Mouse (Mus musculus) olfactory bulb, adult 2 months (tissue): ENCODE measurements around the gene Stk11.
A peak's percentile ranks its signal among the peaks of the same experiment; 100 is the strongest.

ENCODE experiments used
- CTCF ChIP-seq: fragments of 200-500 bp; IDR thresholded peaks from 2 replicates; pipeline ENCODE4 v1.5.1; 2012; ENCODE audit warnings: low read depth, mild to moderate bottlenecking, low read length, moderate library complexity; ENCODE audit not compliant: insufficient read depth
- POLR2A ChIP-seq: fragments of 200-500 bp; IDR thresholded peaks from 2 replicates; pipeline ENCODE4 v1.6.1; 2012; ENCODE audit warnings: mild to moderate bottlenecking, low read depth, low read length, moderate library complexity; ENCODE audit not compliant: insufficient read depth

DNA sequence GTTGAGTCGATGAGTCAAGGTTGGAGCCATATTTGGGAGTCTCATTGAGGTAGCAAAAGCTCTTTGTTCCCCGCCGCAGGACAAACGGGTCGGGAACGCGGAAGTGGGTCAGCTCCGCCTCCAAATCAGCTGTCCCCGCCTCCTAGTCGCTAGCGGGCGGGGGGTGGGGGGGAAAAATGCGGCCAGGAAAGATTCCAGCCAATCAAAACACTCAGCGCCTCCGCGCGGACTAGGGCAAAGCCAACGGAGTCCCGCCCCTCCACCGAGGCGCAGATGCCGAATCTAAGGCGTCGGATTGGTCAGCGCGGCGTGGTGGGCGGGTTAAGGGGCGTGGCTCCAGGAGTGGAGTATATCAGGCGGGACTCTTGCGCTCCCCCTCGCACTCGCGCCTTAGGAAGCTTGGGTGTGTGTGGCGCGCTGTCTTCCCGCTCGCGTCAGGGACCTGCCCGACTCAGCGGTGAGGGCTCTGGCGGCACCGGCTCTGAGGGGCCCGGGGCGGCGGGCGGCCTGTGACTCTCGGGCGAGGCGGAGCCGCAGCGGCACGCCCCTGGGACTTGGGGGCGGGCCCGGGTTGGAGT lies 51.9 kb downstream of the Stk11 start:
- TF ChIP-seq CTCF: no peak
- peak; percentile 99 for TF ChIP-seq POLR2A
